Mouse (Mus musculus): ENCODE results near the gene Slco4c1. TPM values are rescaled to one million over a fixed set of nuclear protein-coding genes. Genes with fewer than 3 reads are reported as not detected.

Gene Slco4c1
- polyA plus RNA-seq, 1 experiment: not detected

DNA sequence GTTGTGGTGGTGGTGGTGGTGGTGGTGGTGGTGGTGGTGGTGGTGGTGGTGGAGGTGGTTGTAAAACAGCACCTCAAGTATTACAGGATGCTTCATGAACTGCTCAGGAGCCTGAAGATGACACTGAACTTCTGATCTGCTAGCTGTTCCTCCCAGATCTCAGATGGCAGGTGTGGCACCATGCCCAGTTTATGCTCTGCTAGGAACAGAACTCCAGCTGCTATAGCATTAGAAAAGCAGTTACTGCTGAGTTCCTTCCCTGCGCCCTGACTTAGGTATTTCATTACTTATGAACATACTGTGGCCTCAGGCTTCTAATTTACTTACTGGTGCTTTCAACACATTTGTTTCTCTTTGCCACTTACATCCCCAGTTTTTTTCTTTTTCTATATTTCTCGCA is 7.9 kb downstream of the Slco4c1 start:
- TF ChIP-seq CTCF (IDR thresholded peaks at IDR 0.05; ENCODE audit: low read depth, low read length): no peak
- no peak for TF ChIP-seq POLR2A (IDR thresholded peaks at IDR 0.05; ENCODE audit: borderline replicate concordance, low read depth, low read length)
- 0 out of 2 replicates have a peak, but pooled peaks cover 2% of the 10 kb centered on the region for H3K4me1 ChIP-seq (ENCODE audit: control insufficient read depth, insufficient read depth, low read length)
- no peak overlapping the region for H3K4me3 ChIP-seq (ENCODE audit: insufficient read depth, low read length)
- H3K27ac ChIP-seq (ENCODE audit: insufficient read depth, low read depth, low read length): no peak overlapping the region

DNA sequence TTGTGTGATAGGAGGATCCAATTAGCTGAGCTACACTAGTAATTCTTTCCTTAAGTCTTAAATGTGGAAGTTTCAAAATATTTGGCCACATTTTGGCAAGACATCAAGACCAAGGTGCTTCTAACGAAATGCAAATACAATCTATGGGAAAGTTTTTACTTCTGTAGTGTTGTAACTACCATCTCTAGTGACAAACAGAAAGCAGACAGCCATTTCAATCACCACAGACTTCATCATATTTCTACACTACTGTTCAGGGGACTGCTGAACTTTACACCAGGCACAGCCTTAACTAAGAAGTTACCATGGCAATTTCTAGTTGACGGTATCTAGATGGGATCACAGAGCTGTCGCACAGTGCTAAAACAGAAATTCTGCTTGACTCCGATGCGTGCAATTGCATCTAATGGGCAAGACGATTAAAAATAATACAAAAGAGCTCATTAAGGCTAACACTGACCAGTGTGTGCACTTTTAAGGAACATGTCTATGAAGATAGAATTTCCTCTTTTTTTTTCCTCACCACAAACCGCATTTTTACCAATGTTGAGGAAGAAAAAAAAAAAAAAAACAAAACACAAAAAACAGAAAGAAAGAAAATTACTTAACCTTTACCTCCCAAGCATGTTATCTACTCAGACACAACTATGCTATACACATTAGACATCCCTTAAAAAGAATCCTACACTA is 11.8 kb downstream of the Slco4c1 start:
- Histone ChIP-seq H3K4me3 (ENCODE audit: insufficient read depth, low read length) (no peak overlapping the region), H3K4me1 (ENCODE audit: control insufficient read depth, insufficient read depth, low read length) (0 out of 2 replicates have a peak, but pooled peaks cover 2% of the 10 kb centered on the region), H3K27ac (ENCODE audit: insufficient read depth, low read depth, low read length) (no peak overlapping the region)
- TF ChIP-seq CTCF (IDR thresholded peaks at IDR 0.05; ENCODE audit: low read depth, low read length) (no peak), POLR2A (IDR thresholded peaks at IDR 0.05; ENCODE audit: borderline replicate concordance, low read depth, low read length) (no peak)

DNA sequence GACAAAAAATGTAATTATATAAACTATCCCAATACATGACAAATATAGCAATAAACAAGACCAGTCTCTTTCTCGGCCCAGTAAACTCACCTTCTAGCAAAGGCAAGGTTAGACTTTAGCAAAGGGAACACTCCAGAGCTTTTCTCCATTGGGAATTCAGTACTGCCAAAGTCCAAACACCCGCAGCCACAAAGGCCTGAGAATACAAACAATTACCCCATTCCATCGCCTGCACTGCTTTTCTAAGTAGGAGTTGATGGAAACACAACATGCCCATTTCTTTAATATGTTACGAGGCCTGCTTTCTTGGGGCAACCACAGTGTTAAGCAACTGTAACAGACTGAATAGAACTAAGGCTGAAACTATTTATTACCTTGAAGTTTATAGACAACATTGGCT is 18.4 kb downstream of the Slco4c1 start:
- Histone ChIP-seq H3K27ac (ENCODE audit: insufficient read depth, low read depth, low read length) (no peak overlapping the region), H3K4me1 (ENCODE audit: control insufficient read depth, insufficient read depth, low read length) (no peaks in the 10 kb centered on the region), H3K4me3 (ENCODE audit: insufficient read depth, low read length) (no peak overlapping the region)
- no peak for TF ChIP-seq CTCF (IDR thresholded peaks at IDR 0.05; ENCODE audit: low read depth, low read length)
- TF ChIP-seq POLR2A (IDR thresholded peaks at IDR 0.05; ENCODE audit: borderline replicate concordance, low read depth, low read length): no peak

DNA sequence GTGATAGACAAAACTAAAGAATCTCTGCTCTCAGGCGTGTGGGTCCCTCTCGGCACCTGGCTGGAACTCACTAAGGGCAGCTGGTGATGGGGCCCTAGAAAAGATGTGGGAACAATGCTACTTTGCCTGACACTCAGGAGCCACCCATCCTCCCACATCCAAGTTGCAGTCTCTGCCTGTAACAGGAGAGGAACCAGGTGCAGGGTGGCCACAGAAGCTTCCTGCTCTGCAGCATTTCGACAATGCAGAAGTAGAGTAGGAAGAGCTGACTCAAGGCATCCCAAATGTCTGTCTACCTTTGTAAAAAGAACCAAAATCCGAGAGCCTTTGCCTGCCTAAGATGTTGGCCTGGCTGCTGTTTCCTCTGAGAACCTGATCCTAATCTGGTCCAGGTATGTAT is 22.9 kb downstream of the Slco4c1 start:
- Histone ChIP-seq H3K27ac (ENCODE audit: insufficient read depth, low read depth, low read length) (no peak overlapping the region), H3K4me1 (ENCODE audit: control insufficient read depth, insufficient read depth, low read length) (no peaks in the 10 kb centered on the region), H3K4me3 (ENCODE audit: insufficient read depth, low read length) (no peak overlapping the region)
- TF ChIP-seq POLR2A (IDR thresholded peaks at IDR 0.05; ENCODE audit: borderline replicate concordance, low read depth, low read length) (no peak), CTCF (IDR thresholded peaks at IDR 0.05; ENCODE audit: low read depth, low read length) (no peak)

DNA sequence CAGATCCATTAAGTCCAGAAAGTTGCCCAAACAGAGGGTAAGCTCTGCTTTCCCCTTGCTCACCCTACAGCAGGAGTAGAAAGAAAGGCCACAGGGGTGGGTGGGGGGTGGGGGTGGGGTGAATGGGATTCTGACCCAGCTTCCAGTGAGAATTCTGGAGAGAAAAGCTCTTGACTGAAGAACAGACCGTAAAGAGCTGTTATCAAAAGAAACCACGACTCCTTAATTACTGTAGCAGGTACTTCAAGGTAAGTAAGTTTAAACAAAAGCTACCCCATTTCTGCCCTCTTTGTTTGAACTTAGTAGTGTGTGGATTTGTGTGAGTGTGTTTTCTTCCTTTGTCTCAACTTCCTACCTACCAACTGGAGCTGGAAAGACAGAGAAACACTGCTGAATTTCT is 23.4 kb downstream of the Slco4c1 start:
- Histone ChIP-seq H3K4me3 (ENCODE audit: insufficient read depth, low read length) (no peak overlapping the region), H3K27ac (ENCODE audit: insufficient read depth, low read depth, low read length) (no peak overlapping the region), H3K4me1 (ENCODE audit: control insufficient read depth, insufficient read depth, low read length) (no peaks in the 10 kb centered on the region)
- no peak for TF ChIP-seq POLR2A (IDR thresholded peaks at IDR 0.05; ENCODE audit: borderline replicate concordance, low read depth, low read length)
- no peak for TF ChIP-seq CTCF (IDR thresholded peaks at IDR 0.05; ENCODE audit: low read depth, low read length)

DNA sequence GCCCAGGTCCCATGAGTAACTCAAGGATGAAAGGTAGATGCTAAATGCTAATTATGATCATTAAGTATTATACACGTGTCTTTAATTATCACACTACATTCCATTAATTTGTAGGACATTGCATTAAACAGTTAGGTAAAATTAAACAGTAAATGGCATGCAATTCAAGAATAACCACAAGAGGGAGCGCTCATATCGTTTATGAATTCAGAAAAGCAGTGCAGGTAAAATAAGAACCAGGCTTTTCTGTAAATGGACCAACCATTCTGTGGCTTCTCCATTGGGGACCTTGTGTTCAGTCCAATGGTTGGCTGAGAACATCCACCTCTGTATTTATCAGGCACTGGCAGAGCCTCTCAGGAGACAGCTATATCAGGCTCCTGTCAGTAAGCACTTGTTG is 25.2 kb downstream of the Slco4c1 start:
- no peak overlapping the region for H3K4me3 ChIP-seq (ENCODE audit: insufficient read depth, low read length)
- no peak overlapping the region for H3K27ac ChIP-seq (ENCODE audit: insufficient read depth, low read depth, low read length)
- H3K4me1 ChIP-seq (ENCODE audit: control insufficient read depth, insufficient read depth, low read length): no peaks in the 10 kb centered on the region
- no peak for TF ChIP-seq POLR2A (IDR thresholded peaks at IDR 0.05; ENCODE audit: borderline replicate concordance, low read depth, low read length)
- TF ChIP-seq CTCF (IDR thresholded peaks at IDR 0.05; ENCODE audit: low read depth, low read length): no peak

DNA sequence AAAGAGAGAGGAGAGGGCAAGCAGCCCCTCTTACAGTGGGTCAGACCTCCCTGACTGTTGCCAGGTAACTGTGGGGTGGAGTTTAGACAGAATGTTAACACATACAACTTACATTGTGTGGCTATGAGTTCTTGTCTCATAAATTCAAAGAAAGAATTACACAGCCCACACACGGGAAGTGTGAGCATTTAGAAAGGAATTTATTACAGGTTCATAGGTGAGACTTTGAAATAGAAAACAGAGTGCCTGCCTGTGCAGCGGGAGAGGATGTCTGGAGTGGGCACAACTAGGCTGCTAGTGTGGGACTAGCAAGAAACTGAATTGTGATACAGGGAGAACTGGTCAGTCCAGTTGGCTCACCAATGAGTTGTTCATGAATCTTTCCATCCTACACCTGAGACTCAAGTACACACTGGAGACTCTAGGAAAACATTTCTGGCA is 66.7 kb downstream of the Slco4c1 start:
- Histone ChIP-seq H3K4me1 (ENCODE audit: control insufficient read depth, insufficient read depth, low read length) (no peaks in the 10 kb centered on the region), H3K27ac (ENCODE audit: insufficient read depth, low read depth, low read length) (no peak overlapping the region), H3K4me3 (ENCODE audit: insufficient read depth, low read length) (no peak overlapping the region)
- TF ChIP-seq CTCF (IDR thresholded peaks at IDR 0.05; ENCODE audit: low read depth, low read length): no peak
- no peak for TF ChIP-seq POLR2A (IDR thresholded peaks at IDR 0.05; ENCODE audit: borderline replicate concordance, low read depth, low read length)

DNA sequence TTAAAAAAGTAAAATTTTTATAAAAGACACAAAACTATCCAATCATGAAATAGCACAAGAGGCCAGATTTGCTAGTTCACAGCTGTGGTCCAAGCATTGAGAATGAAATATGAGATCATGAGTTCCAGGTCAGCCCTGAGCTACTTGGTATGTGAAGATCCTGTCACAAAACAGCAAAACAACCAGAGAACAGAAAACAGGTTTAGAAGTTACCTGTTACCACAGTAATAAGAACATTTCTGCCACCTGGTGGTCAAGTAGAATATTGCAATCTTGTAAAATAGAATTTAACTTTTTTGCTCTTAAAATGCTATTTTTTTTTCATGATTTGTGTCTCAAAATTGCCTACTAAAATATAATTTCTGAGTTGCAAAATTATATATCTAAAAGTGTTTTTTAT is 70.4 kb downstream of the Slco4c1 start:
- H3K4me1 ChIP-seq (ENCODE audit: control insufficient read depth, insufficient read depth, low read length): no peaks in the 10 kb centered on the region
- H3K4me3 ChIP-seq (ENCODE audit: insufficient read depth, low read length): no peak overlapping the region
- TF ChIP-seq CTCF (IDR thresholded peaks at IDR 0.05; ENCODE audit: low read depth, low read length) (no peak), POLR2A (IDR thresholded peaks at IDR 0.05; ENCODE audit: borderline replicate concordance, low read depth, low read length) (no peak)
- H3K27ac ChIP-seq (ENCODE audit: insufficient read depth, low read depth, low read length): no peak overlapping the region

DNA sequence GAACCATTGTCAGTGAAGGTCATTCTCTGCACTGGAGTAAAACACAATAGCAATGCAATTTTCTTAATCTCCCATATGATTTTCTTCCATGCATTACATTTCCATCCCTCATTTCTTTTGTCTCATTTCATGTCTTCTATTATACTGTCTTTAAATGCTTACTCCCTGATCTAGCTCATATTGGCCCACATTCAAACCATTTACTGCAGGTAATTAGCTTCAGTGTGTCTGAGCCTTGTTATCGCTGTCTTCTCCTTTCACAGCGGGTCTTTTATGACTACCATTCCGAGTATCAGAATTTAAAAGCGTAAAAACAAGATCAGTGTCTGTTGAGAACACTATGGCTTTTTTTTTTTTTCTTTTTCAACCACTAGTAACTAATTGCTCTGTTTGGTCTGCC is 77.3 kb downstream of the Slco4c1 start:
- TF ChIP-seq CTCF (IDR thresholded peaks at IDR 0.05; ENCODE audit: low read depth, low read length): no peak
- TF ChIP-seq POLR2A (IDR thresholded peaks at IDR 0.05; ENCODE audit: borderline replicate concordance, low read depth, low read length): no peak
- Histone ChIP-seq H3K27ac (ENCODE audit: insufficient read depth, low read depth, low read length) (no peak overlapping the region), H3K4me1 (ENCODE audit: control insufficient read depth, insufficient read depth, low read length) (no peaks in the 10 kb centered on the region)

DNA sequence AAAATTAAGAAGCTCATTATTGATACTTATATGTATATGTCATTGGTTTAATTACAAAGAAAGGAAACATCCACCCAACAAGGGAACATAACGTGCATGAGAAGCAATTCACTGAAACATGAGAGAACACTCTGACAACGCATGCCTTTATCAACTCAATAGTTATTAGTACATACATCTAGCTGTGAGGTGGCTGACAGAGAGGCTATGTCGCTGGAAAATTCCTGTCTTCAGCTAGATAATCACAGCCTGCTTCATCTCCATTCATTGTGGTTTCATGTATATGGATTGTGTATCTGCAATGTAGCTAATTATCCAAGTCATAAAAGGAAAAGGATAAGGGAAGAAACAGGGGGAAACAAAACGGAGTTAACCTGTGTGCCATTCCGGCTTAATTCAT is 77.7 kb downstream of the Slco4c1 start:
- TF ChIP-seq POLR2A (IDR thresholded peaks at IDR 0.05; ENCODE audit: borderline replicate concordance, low read depth, low read length) (no peak), CTCF (IDR thresholded peaks at IDR 0.05; ENCODE audit: low read depth, low read length) (no peak)
- H3K27ac ChIP-seq (ENCODE audit: insufficient read depth, low read depth, low read length): no peak overlapping the region
- no peaks in the 10 kb centered on the region for H3K4me1 ChIP-seq (ENCODE audit: control insufficient read depth, insufficient read depth, low read length)
- H3K4me3 ChIP-seq (ENCODE audit: insufficient read depth, low read length): no peak overlapping the region

More for the DNA sequence above, 77.3 kb downstream of the Slco4c1 start:
- no peak overlapping the region for H3K4me3 ChIP-seq (ENCODE audit: insufficient read depth, low read length)
